Mouse (Mus musculus): ENCODE results near the gene Sec61a1. TPM values are rescaled to one million over a fixed set of nuclear protein-coding genes. Genes with fewer than 3 reads are reported as not detected.

Sec61a1 gene
- polyA plus RNA-seq, 1 experiment, result 195 TPM

- TF ChIP-seq CTCF (IDR thresholded peaks at IDR 0.05; ENCODE audit: insufficient read depth, low read length), result no peak
- no peak for TF ChIP-seq POLR2A (IDR thresholded peaks at IDR 0.05; ENCODE audit: borderline replicate concordance, extremely low read depth, low read depth, low read length)
- peaks cover 8% of the 10 kb centered on the region; the same call in 1 of the 2 replicates for H3K4me1 ChIP-seq (ENCODE audit: control insufficient read depth, insufficient read depth, low read length)
- no peak for DNase-seq
- H3K4me3 ChIP-seq (replicated peaks; ENCODE audit: extremely low read depth, low read depth, low read length), result no peak overlapping the region
- 42% methylated on average over 3 of the region's 3 CpGs for WGBS
These were observed 3.9 kb upstream of the Sec61a1 start for GRCm38 (mm10) chr6:88522606-88523005.

- DNase-seq, result no peak
- WGBS, result 86% methylated on average over 7 of the region's 7 CpGs
- no peak for TF ChIP-seq POLR2A (IDR thresholded peaks at IDR 0.05; ENCODE audit: borderline replicate concordance, extremely low read depth, low read depth, low read length)
- no peak for TF ChIP-seq CTCF (IDR thresholded peaks at IDR 0.05; ENCODE audit: insufficient read depth, low read length)
- peaks cover 13% of the 10 kb centered on the region for H3K4me1 ChIP-seq (ENCODE audit: control insufficient read depth, insufficient read depth, low read length)
- no peak overlapping the region for H3K4me3 ChIP-seq (replicated peaks; ENCODE audit: extremely low read depth, low read depth, low read length)
These were observed 3.1 kb upstream of the Sec61a1 start for GRCm38 (mm10) chr6:88521821-88522220.

GRCm38 (mm10) chr6:88517701-88518403 is 853 bp downstream of the Sec61a1 start:
- DNase-seq, result peak; percentile 20
- Histone ChIP-seq H3K4me3 (replicated peaks; ENCODE audit: extremely low read depth, low read depth, low read length) (peak overlapping the region; percentile 74), H3K4me1 (ENCODE audit: control insufficient read depth, insufficient read depth, low read length) (peaks cover 16% of the 10 kb centered on the region)
- WGBS, result 5% methylated on average over 18 of the region's 18 CpGs
- TF ChIP-seq CTCF (IDR thresholded peaks at IDR 0.05; ENCODE audit: insufficient read depth, low read length), result no peak
- TF ChIP-seq POLR2A (IDR thresholded peaks at IDR 0.05; ENCODE audit: borderline replicate concordance, extremely low read depth, low read depth, low read length), result no peak

GRCm38 (mm10) chr6:88516667-88517066 is 2.0 kb downstream of the Sec61a1 start:
- no peak for TF ChIP-seq CTCF (IDR thresholded peaks at IDR 0.05; ENCODE audit: insufficient read depth, low read length)
- TF ChIP-seq POLR2A (IDR thresholded peaks at IDR 0.05; ENCODE audit: borderline replicate concordance, extremely low read depth, low read depth, low read length), result no peak
- no peak for DNase-seq
- Histone ChIP-seq H3K4me3 (replicated peaks; ENCODE audit: extremely low read depth, low read depth, low read length) (no peak overlapping the region), H3K4me1 (ENCODE audit: control insufficient read depth, insufficient read depth, low read length) (peaks cover 16% of the 10 kb centered on the region)
- 48% methylated on average over 5 of the region's 5 CpGs for WGBS

GRCm38 (mm10) chr6:88515971-88516370 is 2.7 kb downstream of the Sec61a1 start:
- WGBS, result 58% methylated on average over 8 of the region's 8 CpGs
- Histone ChIP-seq H3K4me1 (ENCODE audit: control insufficient read depth, insufficient read depth, low read length) (peaks cover 16% of the 10 kb centered on the region), H3K4me3 (replicated peaks; ENCODE audit: extremely low read depth, low read depth, low read length) (no peak overlapping the region)
- no peak for DNase-seq
- TF ChIP-seq POLR2A (IDR thresholded peaks at IDR 0.05; ENCODE audit: borderline replicate concordance, extremely low read depth, low read depth, low read length) (no peak), CTCF (IDR thresholded peaks at IDR 0.05; ENCODE audit: insufficient read depth, low read length) (no peak)

GRCm38 (mm10) chr6:88514546-88514945 is 4.2 kb downstream of the Sec61a1 start:
- DNase-seq, result no peak
- whole genome bisulfite sequencing, result 75% methylated on average over 4 of the region's 4 CpGs
- Histone ChIP-seq H3K4me1 (ENCODE audit: control insufficient read depth, insufficient read depth, low read length) (peaks cover 15% of the 10 kb centered on the region), H3K4me3 (replicated peaks; ENCODE audit: extremely low read depth, low read depth, low read length) (no peak overlapping the region)
- no peak for TF ChIP-seq POLR2A (IDR thresholded peaks at IDR 0.05; ENCODE audit: borderline replicate concordance, extremely low read depth, low read depth, low read length)

- Histone ChIP-seq H3K4me3 (replicated peaks; ENCODE audit: extremely low read depth, low read depth, low read length) (no peak overlapping the region), H3K4me1 (ENCODE audit: control insufficient read depth, insufficient read depth, low read length) (peaks cover 12% of the 10 kb centered on the region)
- DNase-seq, result no peak
- TF ChIP-seq CTCF (IDR thresholded peaks at IDR 0.05; ENCODE audit: insufficient read depth, low read length) (no peak), POLR2A (IDR thresholded peaks at IDR 0.05; ENCODE audit: borderline replicate concordance, extremely low read depth, low read depth, low read length) (no peak)
- 87% methylated on average over 8 of the region's 8 CpGs for WGBS
These were observed 4.7 kb downstream of the Sec61a1 start for GRCm38 (mm10) chr6:88513984-88514383.

- no peak for DNase-seq
- Histone ChIP-seq H3K4me1 (ENCODE audit: control insufficient read depth, insufficient read depth, low read length) (no peaks in the 10 kb centered on the region), H3K4me3 (replicated peaks; ENCODE audit: extremely low read depth, low read depth, low read length) (no peak overlapping the region)
- WGBS, result 80% methylated on average over 4 of the region's 4 CpGs
- TF ChIP-seq POLR2A (IDR thresholded peaks at IDR 0.05; ENCODE audit: borderline replicate concordance, extremely low read depth, low read depth, low read length), result no peak
These were observed 15.7 kb downstream of the Sec61a1 start for GRCm38 (mm10) chr6:88503044-88503443.

- no peak overlapping the region for H3K4me3 ChIP-seq (replicated peaks; ENCODE audit: extremely low read depth, low read depth, low read length)
- TF ChIP-seq CTCF (IDR thresholded peaks at IDR 0.05; ENCODE audit: insufficient read depth, low read length) (no peak), POLR2A (IDR thresholded peaks at IDR 0.05; ENCODE audit: borderline replicate concordance, extremely low read depth, low read depth, low read length) (no peak)
- 65% methylated on average over 13 of the region's 13 CpGs for WGBS
- DNase-seq, result no peak
- H3K4me1 ChIP-seq (ENCODE audit: control insufficient read depth, insufficient read depth, low read length), result no peaks in the 10 kb centered on the region
These were observed 16.4 kb downstream of the Sec61a1 start for GRCm38 (mm10) chr6:88502030-88502970.

All from lung, adult 2 months (tissue).